Mouse (Mus musculus): Measurements from ENCODE around the gene Rpusd2. TPM values are rescaled to one million over a fixed set of nuclear protein-coding genes. Genes with fewer than 3 reads are reported as not detected.
A peak's percentile ranks its signal among the peaks of the same experiment; 100 is the strongest.
"Not testable (repeated sequence)": the region's sequence is repeated elsewhere in the genome, so short reads cannot be mapped to it uniquely, and the experiment has no call there.

Gene Rpusd2
- total RNA-seq (2021): 1 to 10 TPM; 7.6 to 9.0 TPM
- long read RNA-seq, transcript Rpusd2-201 (3 exons, 2,706 nt): major isoform, 5 of 5 reads
- long read RNA-seq, partial matches to known transcripts: 0 of 5 reads
- long read RNA-seq, other reads (novel, unspliced or antisense): 0 of 5 reads

- peak; percentile 90 to 97 for DNase-seq (ENCODE audit: low spot score in 2 of 2)
These were observed at the start of gene Rpusd2 for GRCm38 (mm10) chr2:119034656-119035396. Gene Rpusd2, plus strand, starts transcription at chr2:119034790.

- peak; percentile 17 to 48 for DNase-seq (ENCODE audit: low spot score in 2 of 2)
These were observed 39.1 kb upstream of the Rpusd2 start for GRCm38 (mm10) chr2:118995490-118995889.

GRCm38 (mm10) chr2:118995919-118996797 is 38.4 kb upstream of the Rpusd2 start:
- DNase-seq (ENCODE audit: low spot score in 2 of 2): peak in 1 of 2 experiments; percentile 14

GRCm38 (mm10) chr2:118996798-118997105 is 37.8 kb upstream of the Rpusd2 start:
- DNase-seq (ENCODE audit: low spot score in 2 of 2): no peak

- DNase-seq (ENCODE audit: low spot score in 2 of 2): no peak
These were observed 36.3 kb upstream of the Rpusd2 start for GRCm38 (mm10) chr2:118998115-118998866.

GRCm38 (mm10) chr2:118999025-118999639 is 35.5 kb upstream of the Rpusd2 start:
- no peak for DNase-seq (ENCODE audit: low spot score in 2 of 2)

GRCm38 (mm10) chr2:119006886-119007285 is 27.7 kb upstream of the Rpusd2 start:
- no peak for DNase-seq (ENCODE audit: low spot score in 2 of 2)

GRCm38 (mm10) chr2:119009376-119009775 is 25.2 kb upstream of the Rpusd2 start:
- no peak for DNase-seq (ENCODE audit: low spot score in 2 of 2)

GRCm38 (mm10) chr2:119014989-119015388 is 19.6 kb upstream of the Rpusd2 start:
- no peak for DNase-seq (ENCODE audit: low spot score in 2 of 2)

- DNase-seq (ENCODE audit: low spot score in 2 of 2): no peak
These were observed 18.9 kb upstream of the Rpusd2 start for GRCm38 (mm10) chr2:119015604-119016180.

GRCm38 (mm10) chr2:119016312-119016711 is 18.3 kb upstream of the Rpusd2 start:
- DNase-seq (ENCODE audit: low spot score in 2 of 2): not testable (repeated sequence)

- no peak for DNase-seq (ENCODE audit: low spot score in 2 of 2)
These were observed 16.9 kb upstream of the Rpusd2 start for GRCm38 (mm10) chr2:119017647-119018046.

GRCm38 (mm10) chr2:119018391-119019122 is 16.0 kb upstream of the Rpusd2 start:
- no peak for DNase-seq (ENCODE audit: low spot score in 2 of 2)

GRCm38 (mm10) chr2:119019131-119019530 is 15.5 kb upstream of the Rpusd2 start:
- DNase-seq (ENCODE audit: low spot score in 2 of 2): no peak

GRCm38 (mm10) chr2:119019538-119019937 is 15.1 kb upstream of the Rpusd2 start:
- DNase-seq (ENCODE audit: low spot score in 2 of 2): no peak

GRCm38 (mm10) chr2:119023154-119023660 is 11.4 kb upstream of the Rpusd2 start:
- DNase-seq (ENCODE audit: low spot score in 2 of 2): no peak

- no peak for DNase-seq (ENCODE audit: low spot score in 2 of 2)
These were observed 9.9 kb upstream of the Rpusd2 start for GRCm38 (mm10) chr2:119024536-119025238.

GRCm38 (mm10) chr2:119025239-119025616 is 9.4 kb upstream of the Rpusd2 start:
- no peak for DNase-seq (ENCODE audit: low spot score in 2 of 2)

- no peak for DNase-seq (ENCODE audit: low spot score in 2 of 2)
These were observed 7.6 kb upstream of the Rpusd2 start for GRCm38 (mm10) chr2:119026951-119027350.

All from layer of hippocampus, adult 18-20 months (tissue).